9 mouse cellular contexts compared by ENCODE assay signal in genomic region chr5:143757755-143758443, GRCm38 (mm10). TPM values are rescaled to one million over a fixed set of nuclear protein-coding genes. Genes with fewer than 3 reads are reported as not detected.
DNase-seq lines count a peak whose midpoint lies in the region; ATAC-seq and TF ChIP-seq lines count a peak whose summit lies in the region.
"Had no signal": no experiment of that assay in that cellular context is flagged by ENCODE, and none has a peak within 500 bp of the region (broad histone marks: within the 10 kb centered on the region; RNA-seq: fewer than 3 reads in every experiment).

No protein-coding gene starts in this region.

- DNase-seq in 3T3-L1 (ENCODE audit: low read depth, low spot score): peak; percentile 82
- DNase-seq in heart, adult 9 months (ENCODE audit: low spot score in 2 of 2): peak; percentile 92 to 94
- DNase-seq in monocyte, adult 2 months (ENCODE audit: low read depth in 1 of 2, low spot score in 2 of 2): peak; percentile 37 to 70
- DNase-seq in spleen, postnatal 36 days (ENCODE audit: low spot score in 2 of 2): peak; percentile 84 to 88

- no peak for TF ChIP-seq CTCF in bone marrow macrophage, adult 2 months (IDR thresholded peaks at IDR 0.05; ENCODE audit: low read depth, low read length)
- no peak for TF ChIP-seq CTCF in embryonic fibroblast, embryonic 13.5 days (IDR thresholded peaks at IDR 0.05; ENCODE audit: borderline replicate concordance, insufficient read depth, low read length)

- H3K4me1 ChIP-seq in bone marrow macrophage, adult 2 months (ENCODE audit: control insufficient read depth, insufficient read depth, low read length): peaks cover 15% of the 10 kb centered on the region; the same call in 1 of the 2 replicates
- H3K4me1 ChIP-seq in embryonic fibroblast, embryonic 13.5 days (ENCODE audit: control insufficient read depth, insufficient read depth, low read length): no peaks in the 10 kb centered on the region
- peaks cover 6% of the 10 kb centered on the region; the same call in 1 of the 2 replicates for H3K4me1 ChIP-seq in kidney, embryonic 14.5 days (ENCODE audit: control insufficient read depth, insufficient read depth, low read length)
- H3K4me1 ChIP-seq in limb, embryonic 15.5 days: no peaks in the 10 kb centered on the region

- no peaks in the 10 kb centered on the region for H3K27me3 ChIP-seq in kidney, embryonic 14.5 days (ENCODE audit: control insufficient read depth, insufficient read depth, low read length)
- H3K27me3 ChIP-seq in limb, embryonic 15.5 days: no peaks in the 10 kb centered on the region

- peak overlapping the region; percentile 67 for H3K4me2 ChIP-seq in kidney, embryonic 14.5 days (replicated peaks; ENCODE audit: low read depth, low read length)
- peak overlapping the region; percentile 53 for H3K4me2 ChIP-seq in limb, embryonic 15.5 days

- no peaks in the 10 kb centered on the region for H3K36me3 ChIP-seq in kidney, embryonic 14.5 days (ENCODE audit: control insufficient read depth, insufficient read depth, low read length)
- no peaks in the 10 kb centered on the region for H3K36me3 ChIP-seq in limb, embryonic 15.5 days
- H3K36me3 ChIP-seq: G1E had no signal

- H3K27ac ChIP-seq in bone marrow macrophage, adult 2 months (ENCODE audit: insufficient read depth, low read depth, low read length): 0 out of 2 replicates have a peak overlapping the region, but pooled peaks have one; percentile 34
- H3K27ac ChIP-seq in embryonic fibroblast, embryonic 13.5 days (ENCODE audit: insufficient read depth, low read length): no peak overlapping the region
- no peak overlapping the region for H3K27ac ChIP-seq in kidney, embryonic 14.5 days (ENCODE audit: low read depth, low read length)
- peak overlapping the region; percentile 22; the same call in 1 of the 2 replicates for H3K27ac ChIP-seq in limb, embryonic 15.5 days

- no peak for TF ChIP-seq POLR2A in bone marrow macrophage, adult 2 months (IDR thresholded peaks at IDR 0.05; ENCODE audit: borderline replicate concordance, low read depth, low read length)
- peak; percentile 53 for TF ChIP-seq POLR2A in embryonic fibroblast, embryonic 13.5 days (IDR thresholded peaks at IDR 0.05; ENCODE audit: low read depth, low read length)

- peak; percentile 97 for ATAC-seq in kidney, embryonic 14.5 days (ENCODE audit: low FRiP score, low TSS enrichment)
- peak; percentile 84 for ATAC-seq in limb, embryonic 15.5 days (ENCODE audit: insufficient number of reproducible peaks, low FRiP score, low TSS enrichment, low read depth)

- 22% methylated on average over 28 of the region's 28 CpGs for WGBS in kidney, embryonic 14.5 days
- 25% methylated on average over 28 of the region's 28 CpGs for WGBS in limb, embryonic 15.5 days

- H3K4me3 ChIP-seq in bone marrow macrophage, adult 2 months (ENCODE audit: insufficient read depth, low read length): peak overlapping the region; percentile 62
- peak overlapping the region; percentile 54 for H3K4me3 ChIP-seq in embryonic fibroblast, embryonic 13.5 days (ENCODE audit: insufficient read depth, low read length)
- peak overlapping the region; percentile 54 for H3K4me3 ChIP-seq in kidney, embryonic 14.5 days (ENCODE audit: low read length)
- peak overlapping the region; percentile 48 for H3K4me3 ChIP-seq in limb, embryonic 15.5 days

- peak overlapping the region; percentile 60 for H3K9ac ChIP-seq in kidney, embryonic 14.5 days (ENCODE audit: low read depth, low read length)
- H3K9ac ChIP-seq in limb, embryonic 15.5 days: peak overlapping the region; percentile 33; the same call in 1 of the 2 replicates

- no peaks in the 10 kb centered on the region for H3K9me3 ChIP-seq in kidney, embryonic 14.5 days (ENCODE audit: control insufficient read depth, low read length)
- H3K9me3 ChIP-seq in limb, embryonic 15.5 days: no peaks in the 10 kb centered on the region
- H3K9me3 ChIP-seq: G1E had no signal

RNA-seq across cellular contexts. Expression of gene Usp42, which starts 25.8 kb away (rescaled TPM):
- 5.1 and 6.9 TPM in 2 replicates for polyA plus RNA-seq in bone marrow macrophage, adult 2 months (2012; ENCODE audit: insufficient read depth, insufficient read length, missing spikeins)
- 17.2 and 18.5 TPM in 2 replicates for polyA plus RNA-seq in embryonic fibroblast, embryonic 13.5 days (2011; ENCODE audit: insufficient read length, low read depth, missing spikeins)
- 17.2 and 23.6 TPM in 2 replicates for polyA plus RNA-seq in kidney, embryonic 14.5 days (2014; fragmentation: Nextera tagmentation; extraction: Ambion mirVana)
- polyA plus RNA-seq in limb, embryonic 15.5 days (2015; fragmentation: Nextera tagmentation; extraction: Ambion mirVana): 17.4 and 18.1 TPM in 2 replicates

RNA-seq across cellular contexts. Expression of gene Eif2ak1, which starts 59.7 kb away (rescaled TPM):
- 46.6 and 47.6 TPM in 2 replicates for polyA plus RNA-seq in bone marrow macrophage, adult 2 months (2012; ENCODE audit: insufficient read depth, insufficient read length, missing spikeins)
- polyA plus RNA-seq in embryonic fibroblast, embryonic 13.5 days (2011; ENCODE audit: insufficient read length, low read depth, missing spikeins): 26.9 and 30.0 TPM in 2 replicates
- 31.5 and 49.9 TPM in 2 replicates for polyA plus RNA-seq in kidney, embryonic 14.5 days (2014; fragmentation: Nextera tagmentation; extraction: Ambion mirVana)
- 36.5 and 38.5 TPM in 2 replicates for polyA plus RNA-seq in limb, embryonic 15.5 days (2015; fragmentation: Nextera tagmentation; extraction: Ambion mirVana)

Comparison
In these comparisons a context has a peak if more than half of its experiments do, and no peak if none do; other contexts are left out.
1. H3K27ac ChIP-seq: peak in bone marrow macrophage, adult 2 months (single experiment) and limb, embryonic 15.5 days (single experiment); none in embryonic fibroblast, embryonic 13.5 days (single experiment) and kidney, embryonic 14.5 days (single experiment).
2. Peak in every context shown above with its lines, with median percentiles within 50 percentile points of each other: DNase-seq and H3K4me3 ChIP-seq.